Mouse (Mus musculus) cerebellum, adult (tissue): ENCODE data around the gene Nxnl1.
"Not testable (repeated sequence)": the region's sequence is repeated elsewhere in the genome, so short reads cannot be mapped to it uniquely, and the experiment has no call there.

Source experiments
- ATAC-seq: cut with Nextera tagmentation; 2 replicates; pipeline ENCODE4 v1.9.2; 2017; ENCODE audit warnings: mild to moderate bottlenecking, moderate library complexity, mixed read lengths; ENCODE audit not compliant: insufficient number of reproducible peaks, low FRiP score, low TSS enrichment

Gene Nxnl1

DNA sequence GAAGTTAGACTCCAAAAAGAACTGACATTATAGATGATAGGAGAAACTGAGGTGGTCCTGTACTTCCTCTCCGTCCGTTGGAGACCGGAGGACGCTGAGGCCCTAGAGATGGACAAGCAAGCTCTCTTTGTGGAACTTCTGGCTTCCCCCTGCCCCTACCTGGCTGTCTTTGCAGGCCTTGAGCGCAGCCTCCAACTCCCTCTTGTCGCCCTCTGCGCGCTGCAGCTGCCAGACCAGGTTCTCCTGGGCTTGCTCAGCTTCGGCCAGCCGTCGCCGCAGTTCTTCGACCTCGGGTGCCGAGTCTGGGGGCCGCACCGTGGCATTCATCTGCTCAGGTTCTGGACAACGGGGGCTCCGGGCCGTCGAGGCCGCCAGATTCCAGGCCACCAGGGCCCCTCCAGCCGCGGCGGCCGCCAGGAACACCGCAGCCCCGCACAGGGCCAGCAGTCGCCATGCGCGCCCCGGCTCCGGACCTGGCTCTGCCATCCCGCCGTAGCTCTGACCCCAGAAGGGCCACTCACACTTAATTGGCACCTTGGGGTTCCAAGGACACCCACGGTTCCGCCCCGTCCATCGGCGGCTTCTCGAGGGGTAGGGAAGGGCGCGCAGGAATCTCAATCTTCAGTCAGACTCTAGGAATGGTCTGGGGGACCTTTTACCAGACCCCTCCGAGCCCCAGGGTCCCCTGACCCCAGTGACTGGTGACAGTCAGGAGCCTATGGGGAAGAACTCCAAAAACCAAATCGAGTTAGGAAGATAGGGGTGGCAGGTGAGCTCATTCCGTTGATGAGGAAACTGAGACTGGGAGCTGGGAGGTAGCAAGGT, 41.0 kb downstream of the Nxnl1 start, which contains the start of gene Ccdc194:
Gene Ccdc194, minus strand, starts transcription at position 486 of the 825 bp plus-strand sequence.
- no peak for ATAC-seq

DNA sequence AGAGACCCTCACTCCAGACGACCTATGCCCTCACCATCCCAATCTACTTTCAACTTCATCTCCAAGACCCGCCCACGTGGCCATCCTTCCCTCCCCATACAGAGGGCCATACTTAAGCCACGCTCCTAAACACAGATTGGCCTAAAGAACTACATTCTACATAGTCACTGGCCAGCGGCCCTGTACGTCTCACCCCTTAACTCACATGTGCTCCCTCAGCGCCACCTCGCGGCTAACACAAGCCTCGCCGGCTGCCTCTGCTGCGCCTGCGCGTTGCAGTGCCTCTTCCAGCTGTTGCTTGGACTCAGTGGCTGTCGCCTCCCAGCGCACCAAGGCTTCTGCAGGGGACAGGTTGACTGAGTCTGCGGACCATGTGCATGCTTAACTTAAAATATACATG, 44.8 kb downstream of the Nxnl1 start:
- peak; percentile 85 for ATAC-seq

DNA sequence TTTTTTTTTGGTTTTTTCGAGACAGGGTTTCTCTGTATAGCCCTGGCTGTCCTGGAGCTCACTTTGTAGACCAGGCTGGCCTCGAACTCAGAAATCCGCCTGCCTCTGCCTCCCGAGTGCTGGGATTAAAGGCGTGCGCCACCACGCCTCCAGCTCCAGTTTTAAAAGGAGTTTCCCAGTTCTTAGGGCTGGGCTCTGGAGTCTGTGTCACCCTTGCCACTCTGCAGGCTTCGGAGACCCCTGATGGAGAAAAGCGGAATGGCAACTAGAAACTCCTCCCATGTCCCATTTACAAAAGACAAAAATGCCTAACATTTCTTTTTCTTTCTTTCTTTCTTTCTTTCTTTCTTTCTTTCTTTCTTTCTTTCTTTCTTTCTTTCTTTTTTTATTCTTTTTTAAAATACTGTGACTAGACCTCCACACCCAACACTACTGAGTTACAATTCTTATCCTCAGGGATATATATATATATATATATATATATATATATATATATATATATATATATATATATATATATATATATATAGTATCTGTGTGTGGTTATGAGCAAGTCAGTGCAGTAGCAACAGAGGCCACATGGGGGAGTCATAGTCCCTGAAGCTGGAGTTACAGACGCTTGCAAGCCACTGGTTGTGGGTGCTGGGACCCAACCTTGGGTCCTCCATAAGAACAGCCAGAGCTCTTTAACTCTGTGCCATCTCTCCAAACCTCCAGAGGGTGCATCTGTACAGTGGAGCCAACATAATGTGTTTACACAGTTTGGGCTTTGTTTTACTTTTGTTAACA, 47.2 kb downstream of the Nxnl1 start:
- ATAC-seq: not testable (repeated sequence)

DNA sequence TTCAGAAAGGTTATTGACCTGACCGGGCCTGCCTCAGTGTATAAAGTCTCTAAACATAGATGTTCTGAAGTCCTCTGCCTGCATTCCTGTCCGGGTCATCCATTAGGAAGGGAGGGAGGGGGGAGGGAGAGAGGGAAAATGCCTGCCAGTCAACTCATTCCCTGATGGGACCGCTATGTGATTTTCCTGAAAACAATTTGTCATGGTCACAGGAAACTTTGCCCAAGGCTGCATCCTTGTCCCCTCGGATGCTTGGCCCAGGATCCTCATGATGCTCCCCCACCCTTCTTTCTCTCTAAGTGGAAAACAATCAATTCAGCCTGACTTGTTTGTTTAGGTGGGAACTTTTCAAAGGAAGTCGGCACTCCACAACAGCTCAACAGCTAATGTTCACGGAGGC, 49.6 kb downstream of the Nxnl1 start:
- no peak for ATAC-seq

DNA sequence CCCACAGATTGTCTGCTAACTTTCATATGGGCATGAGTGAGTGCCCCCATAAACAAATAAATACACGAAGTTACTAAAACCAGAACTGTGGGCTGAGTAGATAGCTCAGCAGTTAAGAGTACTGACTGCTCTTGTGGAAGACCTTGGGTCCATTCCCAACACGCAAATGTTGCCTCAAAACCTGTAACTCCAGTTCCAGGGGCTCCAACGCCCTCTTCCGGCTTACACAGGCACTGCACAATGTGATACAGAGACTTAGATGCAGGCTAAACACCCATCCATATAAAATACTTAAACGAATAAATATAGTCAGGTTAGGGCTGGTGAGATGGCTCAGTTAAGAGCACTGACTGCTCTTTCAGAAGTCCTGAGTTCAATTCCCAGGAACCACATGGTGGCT, 51.4 kb downstream of the Nxnl1 start:
- no peak for ATAC-seq

DNA sequence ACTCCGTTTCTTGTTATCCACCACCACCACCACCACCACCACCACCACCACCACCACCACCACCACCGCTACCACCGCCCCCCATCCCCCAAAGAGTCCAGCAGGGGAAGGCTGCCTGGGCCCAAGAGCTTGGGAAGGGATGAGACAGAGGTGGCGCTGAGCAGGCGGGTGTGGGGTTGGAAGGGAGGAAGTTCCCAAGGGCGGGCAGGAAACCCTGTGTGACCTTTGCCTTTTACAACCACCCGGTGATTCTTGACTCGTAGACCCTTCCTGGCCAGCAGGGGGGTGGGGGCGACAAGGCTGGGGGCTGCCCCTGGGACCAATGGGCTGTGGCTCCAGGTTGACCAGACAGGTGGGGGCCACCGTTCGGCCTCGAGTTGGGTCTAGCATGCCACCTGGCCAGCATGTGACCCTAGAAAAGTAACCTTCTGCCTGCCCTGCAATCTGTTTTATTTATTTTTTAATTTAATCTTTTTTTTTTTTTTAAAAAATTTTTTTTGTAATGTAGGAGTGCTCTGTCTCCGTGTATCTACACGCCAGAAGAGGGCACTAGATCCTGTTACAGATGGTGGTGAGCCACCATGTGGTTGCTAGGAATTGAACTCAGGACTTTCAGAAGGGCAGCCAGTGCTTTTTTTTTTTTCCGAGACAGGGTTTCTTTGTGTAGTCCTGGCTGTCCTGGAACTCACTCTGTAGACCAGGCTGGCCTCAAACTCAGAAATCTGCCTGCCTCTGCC, 53.2 kb downstream of the Nxnl1 start:
- ATAC-seq: no peak

DNA sequence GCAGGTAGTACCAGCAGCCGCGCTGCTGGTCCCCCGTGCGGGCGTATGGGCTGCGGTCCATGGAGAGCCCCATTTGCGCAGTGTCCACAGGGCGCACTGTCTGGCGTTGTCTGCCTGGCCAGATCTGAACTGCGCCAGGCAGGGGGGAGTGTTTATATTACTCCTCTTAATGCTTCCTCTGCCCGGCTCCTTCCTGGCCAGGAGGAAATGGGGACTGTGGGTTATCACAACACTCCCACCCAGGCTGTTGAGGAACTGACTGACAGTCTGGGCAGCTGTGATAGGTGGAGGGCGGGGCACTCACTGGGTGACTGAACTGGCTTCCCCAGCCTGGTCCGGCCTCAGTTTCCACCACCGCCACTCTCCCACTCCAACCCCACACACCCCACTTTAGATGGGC, 54.8 kb downstream of the Nxnl1 start, which contains the start of gene Plvap:
Gene Plvap, minus strand, starts transcription at position 109 of the 400 bp plus-strand sequence.
- ATAC-seq: no peak
